Mouse (Mus musculus): ENCODE data around the gene Dap.

DNA sequence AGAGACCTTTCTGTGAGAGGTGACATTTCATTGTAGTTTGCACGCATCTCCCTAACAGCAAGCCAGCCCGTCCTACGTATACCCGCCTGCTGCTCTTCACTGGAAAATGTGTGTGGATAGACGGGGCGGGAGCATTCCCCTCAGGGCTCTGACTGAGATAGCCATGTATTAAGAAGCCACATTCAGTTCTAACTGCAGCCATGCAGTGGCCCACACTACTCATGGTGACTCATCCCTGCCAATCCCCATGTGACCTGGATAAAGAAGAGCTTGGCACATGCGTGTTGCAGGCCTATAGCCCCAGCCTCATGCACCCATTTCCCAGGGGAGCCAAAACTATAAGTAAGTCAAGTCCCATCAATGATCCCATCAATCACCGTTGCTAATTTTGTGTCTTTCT, 3.7 kb downstream of the Dap start:
- TF ChIP-seq EP300 (IDR thresholded peaks at IDR 0.05; ENCODE audit: low read depth) (no peak), CTCF (IDR thresholded peaks at IDR 0.05; ENCODE audit: low read depth) (no peak)

Measured in liver, postnatal 0 days (tissue).